Mouse (Mus musculus) midbrain, embryonic 12.5 days (tissue): ENCODE measurements at regions not wholly inside any gene's neighbourhood (a gene's known extent, or its start where the extent isn't known, plus 50 kb on each side); places are given as distances from the start of the nearest gene placed in this dataset.

Experiments used
- ATAC-seq: fragments of 200-750 bp; cut with Nextera tagmentation; 2 replicates; pipeline ENCODE4 v1.8.0; 2017; ENCODE audit warnings: low read depth, moderate TSS enrichment, moderate library complexity; ENCODE audit not compliant: low FRiP score
- H3K27ac ChIP-seq: fragments of 300-500 bp; sonication (generic); replicated peaks from 2 replicates; pipeline ENCODE4 v1.5.1; 2016; ENCODE audit warnings: mild to moderate bottlenecking
- H3K27me3 ChIP-seq: fragments of 300-500 bp; sonication (generic); 2 replicates; pipeline ENCODE4 v1.6.1; 2016; ENCODE audit warnings: mild to moderate bottlenecking
- H3K36me3 ChIP-seq: fragments of 300-500 bp; sonication (generic); 2 replicates; pipeline ENCODE4 v1.6.1; 2016
- H3K4me1 ChIP-seq: fragments of 300-500 bp; sonication (generic); 2 replicates; pipeline ENCODE4 v1.6.1; 2016
- H3K4me2 ChIP-seq: fragments of 300-500 bp; sonication (generic); replicated peaks from 2 replicates; pipeline ENCODE4 v1.6.1; 2016; ENCODE audit warnings: mild to moderate bottlenecking, moderate library complexity
- H3K4me3 ChIP-seq: fragments of 300-500 bp; sonication (generic); 2 replicates; pipeline ENCODE4 v1.5.1; 2016; ENCODE audit warnings: mild to moderate bottlenecking
- H3K9ac ChIP-seq: fragments of 300-500 bp; sonication (generic); replicated peaks from 2 replicates; pipeline ENCODE4 v1.6.1; 2016; ENCODE audit warnings: mild to moderate bottlenecking, moderate library complexity
- H3K9me3 ChIP-seq: fragments of 300-500 bp; sonication (generic); 2 replicates; pipeline ENCODE4 v1.6.1; 2016; ENCODE audit warnings: mild to moderate bottlenecking
- WGBS: fragments of 180-500 bp; shearing (Covaris S2); methylation state at CpG from one replicate; pipeline ENCODE4 v1.1.7; 2016; 5-methylcytosine and 5-hydroxymethylcytosine counted together

DNA sequence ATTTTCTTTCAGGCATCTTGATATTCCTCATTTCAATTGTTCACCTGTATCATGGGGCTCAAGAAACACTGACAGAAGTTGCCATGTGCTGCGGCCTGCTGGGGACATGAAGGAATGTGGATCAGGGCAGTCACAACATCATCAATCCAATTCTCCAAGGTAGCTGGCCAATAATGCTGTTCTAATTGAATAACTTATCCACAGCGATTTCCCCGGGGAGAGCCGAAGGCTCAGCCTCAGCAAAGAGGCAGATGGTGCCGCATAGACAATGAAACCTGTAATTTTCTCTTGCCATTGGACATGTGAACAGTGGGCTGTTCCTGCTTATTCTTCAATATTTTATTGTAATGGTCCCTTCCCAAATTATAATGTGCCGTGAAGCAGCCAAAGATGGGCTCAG is 429.1 kb upstream of the Klf12 start:
- H3K9ac ChIP-seq = no peak overlapping the region
- no peaks in the 10 kb centered on the region for H3K27me3 ChIP-seq
- H3K4me1 ChIP-seq = peaks cover 16% of the 10 kb centered on the region
- no peak overlapping the region for H3K4me2 ChIP-seq
- no peaks in the 10 kb centered on the region for H3K36me3 ChIP-seq
- no peak overlapping the region for H3K4me3 ChIP-seq
- peak; percentile 79 for ATAC-seq
- H3K9me3 ChIP-seq = no peaks in the 10 kb centered on the region
- 45% methylated on average over 6 of the region's 6 CpGs for WGBS
- peak overlapping the region; percentile 81 for H3K27ac ChIP-seq

DNA sequence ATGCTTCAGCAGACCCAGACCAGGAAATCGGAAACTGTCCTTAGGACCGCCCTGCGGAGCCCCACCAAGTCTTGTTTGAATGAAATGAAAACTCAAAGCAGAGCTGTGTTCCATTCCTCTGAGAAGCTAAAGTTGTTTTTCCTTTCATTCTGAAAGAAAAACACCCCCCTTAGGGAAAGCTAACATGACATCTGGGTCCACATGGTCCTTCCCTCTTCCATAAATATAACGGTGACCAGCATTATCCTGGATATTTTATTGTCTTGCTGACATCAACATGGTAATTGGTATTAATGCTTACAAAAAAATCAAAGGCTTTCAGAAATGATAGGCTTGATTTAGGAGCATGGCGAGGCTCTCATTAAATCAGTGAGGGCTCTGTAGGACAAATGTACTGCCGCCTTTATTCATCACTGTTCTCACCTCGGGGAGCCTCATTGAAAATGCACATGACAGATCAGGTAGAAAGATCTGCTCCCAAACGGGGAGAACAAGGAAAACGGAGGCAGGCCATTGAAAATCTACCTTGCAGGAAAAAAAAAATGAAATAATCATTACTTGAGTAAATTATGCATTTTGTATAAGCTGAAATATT is 381.0 kb upstream of the Klf12 start:
- 29% methylated on average over 9 of the region's 9 CpGs for WGBS
- H3K27me3 ChIP-seq = no peaks in the 10 kb centered on the region
- no peak overlapping the region for H3K4me3 ChIP-seq
- no peak overlapping the region for H3K9ac ChIP-seq
- peaks cover 8% of the 10 kb centered on the region for H3K4me1 ChIP-seq
- H3K9me3 ChIP-seq = no peaks in the 10 kb centered on the region
- H3K27ac ChIP-seq = 0 out of 2 replicates have a peak overlapping the region, but pooled peaks have one; percentile 30
- no peak overlapping the region for H3K4me2 ChIP-seq
- H3K36me3 ChIP-seq = no peaks in the 10 kb centered on the region
- ATAC-seq = peak; percentile 41; the same call in 1 of the 2 replicates

DNA sequence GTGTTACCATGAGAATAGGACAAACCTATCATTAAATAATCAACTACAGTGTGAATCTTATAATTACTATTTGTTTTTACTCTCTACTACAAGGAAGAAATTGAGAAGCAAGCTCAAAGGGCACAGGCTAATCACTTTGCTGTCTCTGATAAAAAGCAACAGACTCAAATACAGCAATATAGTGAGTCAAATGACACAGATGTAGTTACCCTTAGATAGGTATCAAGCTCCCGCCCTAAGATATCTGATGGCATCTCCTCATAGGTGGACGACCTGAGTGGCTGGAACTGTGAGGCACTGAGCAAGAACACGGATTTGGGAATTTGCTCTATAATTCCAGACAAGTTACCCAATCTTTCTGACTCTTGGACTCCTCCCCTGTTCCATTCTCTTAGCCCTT is 379.7 kb upstream of the Klf12 start:
- H3K9ac ChIP-seq = no peak overlapping the region
- H3K36me3 ChIP-seq = no peaks in the 10 kb centered on the region
- no peak overlapping the region for H3K4me3 ChIP-seq
- no peak for ATAC-seq
- H3K4me1 ChIP-seq = peaks cover 8% of the 10 kb centered on the region
- no peak overlapping the region for H3K27ac ChIP-seq
- WGBS = 75% methylated on average over 3 of the region's 3 CpGs
- H3K9me3 ChIP-seq = no peaks in the 10 kb centered on the region
- no peaks in the 10 kb centered on the region for H3K27me3 ChIP-seq
- no peak overlapping the region for H3K4me2 ChIP-seq

DNA sequence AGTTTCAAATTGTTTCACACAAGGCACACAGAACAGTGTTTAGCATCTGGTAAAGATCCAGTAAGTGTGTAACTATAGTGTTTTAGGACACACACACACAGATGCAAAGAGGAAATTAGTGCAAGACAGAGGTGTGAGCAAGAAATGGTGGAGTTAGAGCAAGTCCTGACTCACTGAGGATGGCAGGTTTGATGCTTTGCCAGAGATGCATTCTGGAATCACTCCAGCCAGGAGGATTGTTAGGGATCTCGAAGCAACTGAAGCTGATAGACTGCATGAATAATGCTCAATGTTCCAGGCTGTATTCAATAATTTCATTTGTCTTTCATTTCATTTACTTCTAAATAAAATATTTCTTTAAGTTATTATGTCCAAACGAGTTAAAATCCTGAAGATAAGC is 357.6 kb upstream of the Klf12 start:
- no peaks in the 10 kb centered on the region for H3K27me3 ChIP-seq
- H3K9me3 ChIP-seq = no peaks in the 10 kb centered on the region
- H3K4me3 ChIP-seq = no peak overlapping the region
- 78% methylated on average over 2 of the region's 2 CpGs for WGBS
- H3K9ac ChIP-seq = no peak overlapping the region
- H3K36me3 ChIP-seq = no peaks in the 10 kb centered on the region
- no peak for ATAC-seq
- no peak overlapping the region for H3K4me2 ChIP-seq
- H3K27ac ChIP-seq = no peak overlapping the region
- no peaks in the 10 kb centered on the region for H3K4me1 ChIP-seq

DNA sequence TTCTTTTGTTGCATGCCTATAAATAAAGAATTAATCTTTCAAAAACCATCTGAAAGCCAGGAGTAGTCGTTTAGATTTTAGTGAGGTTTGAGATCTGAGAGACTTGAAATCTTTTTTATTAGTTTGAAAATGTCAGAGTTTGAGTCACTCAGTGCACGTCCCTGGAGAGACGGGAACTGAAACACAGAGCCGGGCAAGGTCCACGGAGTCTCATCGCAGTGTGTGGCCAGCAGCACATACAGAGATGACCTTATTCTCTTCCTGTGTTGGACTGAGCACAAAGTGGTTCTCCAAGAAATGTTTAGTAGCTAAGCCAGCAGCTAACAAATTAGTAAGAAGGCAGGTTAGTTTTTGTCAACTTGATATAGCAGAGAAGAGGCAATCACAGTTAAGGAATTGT is 350.0 kb upstream of the Klf12 start:
- Histone ChIP-seq H3K9me3 (no peaks in the 10 kb centered on the region), H3K4me1 (no peaks in the 10 kb centered on the region), H3K9ac (no peak overlapping the region), H3K4me2 (no peak overlapping the region), H3K36me3 (no peaks in the 10 kb centered on the region), H3K27ac (no peak overlapping the region), H3K27me3 (no peaks in the 10 kb centered on the region), H3K4me3 (no peak overlapping the region)
- 52% methylated on average over 6 of the region's 6 CpGs for WGBS
- ATAC-seq = no peak

DNA sequence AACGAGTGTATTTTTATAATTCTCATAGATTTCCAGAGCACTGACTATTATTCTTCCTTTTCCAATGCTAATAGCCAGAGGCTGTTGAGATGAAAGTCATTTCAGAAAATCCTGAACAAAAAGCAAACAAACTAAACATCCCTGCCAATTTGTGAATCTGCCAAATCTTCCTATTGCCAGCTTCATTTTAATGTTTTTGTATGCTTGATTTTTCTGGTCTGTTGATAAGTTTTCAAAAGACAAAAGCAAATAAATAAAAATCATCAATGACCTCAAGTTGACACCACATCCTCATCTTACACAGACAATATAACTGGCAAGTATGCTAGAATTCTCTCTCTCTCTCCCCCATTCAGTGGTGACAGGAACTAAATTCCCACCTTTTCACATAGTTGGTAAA is 347.2 kb upstream of the Klf12 start:
- Histone ChIP-seq H3K9ac (no peak overlapping the region), H3K4me1 (no peaks in the 10 kb centered on the region; the same call in 1 of the 2 replicates)

DNA sequence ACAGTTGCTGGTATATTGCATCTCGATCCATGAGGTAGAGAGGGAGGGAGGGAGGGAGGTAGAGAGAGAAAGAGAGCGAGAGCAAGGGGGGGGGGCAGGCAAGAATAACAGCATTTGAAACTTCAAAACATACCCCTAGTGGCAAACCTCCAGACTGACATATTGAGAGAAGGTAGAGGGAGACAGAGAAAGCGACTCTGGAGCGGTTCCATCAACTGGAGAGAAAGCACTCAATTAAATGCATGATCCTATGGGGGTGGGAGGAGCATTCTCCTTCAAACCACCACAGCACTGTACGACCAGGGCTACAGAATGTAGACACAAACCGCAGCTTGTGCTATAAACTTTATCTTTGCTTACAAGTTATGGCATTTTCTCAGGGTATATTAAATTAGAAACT is 345.7 kb upstream of the Klf12 start:
- Histone ChIP-seq H3K4me1 (no peaks in the 10 kb centered on the region; the same call in 1 of the 2 replicates), H3K4me3 (no peak overlapping the region), H3K36me3 (no peaks in the 10 kb centered on the region), H3K9ac (no peak overlapping the region), H3K9me3 (no peaks in the 10 kb centered on the region), H3K4me2 (no peak overlapping the region), H3K27me3 (no peaks in the 10 kb centered on the region), H3K27ac (no peak overlapping the region)
- WGBS = 65% methylated on average over 6 of the region's 6 CpGs
- ATAC-seq = no peak

More for the DNA sequence above, 347.2 kb upstream of the Klf12 start:
- Histone ChIP-seq H3K27ac (no peak overlapping the region), H3K4me3 (no peak overlapping the region), H3K36me3 (no peaks in the 10 kb centered on the region), H3K4me2 (no peak overlapping the region), H3K9me3 (no peaks in the 10 kb centered on the region), H3K27me3 (no peaks in the 10 kb centered on the region)
- ATAC-seq = no peak
- WGBS = 74% methylated on average over 1 of the region's 1 CpGs

DNA sequence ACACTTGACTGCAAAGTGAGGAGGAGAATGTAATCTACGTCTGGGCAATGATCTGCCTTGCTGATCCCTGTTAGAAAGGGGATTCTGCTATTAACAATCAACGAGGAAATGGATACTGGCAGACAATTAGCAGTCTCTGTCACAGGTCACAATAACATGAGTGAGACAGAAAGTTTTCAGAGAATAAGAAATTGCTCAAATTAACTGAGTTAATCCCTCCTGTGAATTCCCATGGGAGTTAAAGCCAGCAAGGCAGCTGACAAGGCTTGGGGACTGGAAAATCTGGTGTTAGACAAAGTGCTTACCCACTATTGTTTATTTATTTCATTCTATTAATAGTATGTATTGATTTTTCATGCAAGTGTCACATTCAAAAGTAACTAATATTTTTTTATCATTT is 343.0 kb upstream of the Klf12 start:
- H3K4me1 ChIP-seq = no peaks in the 10 kb centered on the region; the same call in 1 of the 2 replicates
- no peaks in the 10 kb centered on the region for H3K27me3 ChIP-seq
- no peak for ATAC-seq
- WGBS = 12% methylated on average over 2 of the region's 2 CpGs
- no peak overlapping the region for H3K4me3 ChIP-seq
- no peak overlapping the region for H3K27ac ChIP-seq
- H3K4me2 ChIP-seq = no peak overlapping the region
- no peak overlapping the region for H3K9ac ChIP-seq
- H3K9me3 ChIP-seq = no peaks in the 10 kb centered on the region
- H3K36me3 ChIP-seq = no peaks in the 10 kb centered on the region

DNA sequence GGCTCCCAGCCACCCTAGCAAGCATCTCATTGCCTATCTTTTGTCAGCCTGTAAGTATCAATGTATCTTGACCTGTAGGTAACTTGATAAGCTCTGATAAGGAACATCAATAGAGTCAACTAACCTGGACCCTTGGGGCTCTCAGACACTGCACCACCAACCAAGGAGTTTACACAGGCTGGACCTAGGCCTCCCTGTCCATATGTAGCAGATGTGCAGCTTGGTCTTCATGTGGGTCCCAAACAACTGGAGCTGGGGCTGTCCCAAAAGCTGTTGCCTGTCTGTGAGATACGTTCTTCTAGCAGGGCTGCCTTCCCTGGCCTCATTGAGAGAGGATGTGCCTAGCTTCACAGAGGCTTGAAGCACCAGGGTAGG is 335.2 kb upstream of the Klf12 start:
- H3K27ac ChIP-seq = peak overlapping the region; percentile 25; the same call in 1 of the 2 replicates
- ATAC-seq = peak; percentile 48
- H3K9me3 ChIP-seq = no peaks in the 10 kb centered on the region
- no peaks in the 10 kb centered on the region for H3K27me3 ChIP-seq
- no peak overlapping the region for H3K9ac ChIP-seq
- H3K36me3 ChIP-seq = no peaks in the 10 kb centered on the region
- no peaks in the 10 kb centered on the region for H3K4me1 ChIP-seq
- H3K4me3 ChIP-seq = no peak overlapping the region
- 77% methylated on average over 1 of the region's 1 CpGs for WGBS
- H3K4me2 ChIP-seq = no peak overlapping the region

DNA sequence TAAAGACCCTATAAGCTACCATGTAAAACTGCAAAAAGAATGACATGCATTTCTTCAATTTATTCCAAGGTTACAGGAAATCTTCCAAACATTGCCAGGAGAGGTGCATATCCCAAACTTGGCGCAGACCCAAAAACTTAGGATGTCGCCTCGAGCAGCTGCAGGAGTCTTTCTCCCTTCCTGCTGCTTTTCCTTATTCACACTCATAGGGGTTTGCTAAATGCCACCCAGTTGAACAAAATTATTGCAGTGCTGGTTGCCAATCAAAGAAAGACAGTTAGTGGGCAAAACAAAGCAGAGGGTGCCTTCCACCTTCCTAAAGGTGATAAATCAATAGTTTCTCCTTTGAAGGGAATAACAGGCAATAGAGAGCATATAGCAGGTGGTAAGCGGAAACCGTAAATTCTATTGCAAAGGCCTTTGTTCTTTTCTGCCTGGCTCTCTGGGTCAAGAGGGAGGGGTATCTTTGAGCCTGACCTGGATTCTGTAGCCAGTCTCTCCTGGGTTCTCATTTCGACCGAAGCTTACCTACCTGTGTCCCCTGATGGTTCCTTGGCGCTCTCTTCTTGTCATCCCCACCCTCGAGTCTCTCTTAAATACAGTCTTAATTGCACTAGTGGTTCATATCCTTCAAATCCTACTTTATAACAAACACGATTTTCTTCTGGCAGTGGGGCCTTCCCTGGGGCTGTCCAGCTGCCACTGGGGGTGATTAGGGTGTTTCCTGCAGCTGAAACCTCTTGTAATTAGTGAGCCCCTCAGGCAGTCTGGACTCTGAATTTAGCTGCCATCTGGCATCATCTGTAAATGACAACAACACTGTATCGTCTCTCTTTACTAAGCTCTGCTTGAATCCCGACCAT is 334.5 kb upstream of the Klf12 start:
- no peak overlapping the region for H3K4me3 ChIP-seq
- no peaks in the 10 kb centered on the region for H3K4me1 ChIP-seq
- peak; percentile 79 for ATAC-seq
- H3K27me3 ChIP-seq = no peaks in the 10 kb centered on the region
- H3K4me2 ChIP-seq = no peak overlapping the region
- peak overlapping the region; percentile 25; the same call in 1 of the 2 replicates for H3K27ac ChIP-seq
- 68% methylated on average over 12 of the region's 12 CpGs for WGBS
- H3K9ac ChIP-seq = no peak overlapping the region
- H3K36me3 ChIP-seq = no peaks in the 10 kb centered on the region
- H3K9me3 ChIP-seq = no peaks in the 10 kb centered on the region

DNA sequence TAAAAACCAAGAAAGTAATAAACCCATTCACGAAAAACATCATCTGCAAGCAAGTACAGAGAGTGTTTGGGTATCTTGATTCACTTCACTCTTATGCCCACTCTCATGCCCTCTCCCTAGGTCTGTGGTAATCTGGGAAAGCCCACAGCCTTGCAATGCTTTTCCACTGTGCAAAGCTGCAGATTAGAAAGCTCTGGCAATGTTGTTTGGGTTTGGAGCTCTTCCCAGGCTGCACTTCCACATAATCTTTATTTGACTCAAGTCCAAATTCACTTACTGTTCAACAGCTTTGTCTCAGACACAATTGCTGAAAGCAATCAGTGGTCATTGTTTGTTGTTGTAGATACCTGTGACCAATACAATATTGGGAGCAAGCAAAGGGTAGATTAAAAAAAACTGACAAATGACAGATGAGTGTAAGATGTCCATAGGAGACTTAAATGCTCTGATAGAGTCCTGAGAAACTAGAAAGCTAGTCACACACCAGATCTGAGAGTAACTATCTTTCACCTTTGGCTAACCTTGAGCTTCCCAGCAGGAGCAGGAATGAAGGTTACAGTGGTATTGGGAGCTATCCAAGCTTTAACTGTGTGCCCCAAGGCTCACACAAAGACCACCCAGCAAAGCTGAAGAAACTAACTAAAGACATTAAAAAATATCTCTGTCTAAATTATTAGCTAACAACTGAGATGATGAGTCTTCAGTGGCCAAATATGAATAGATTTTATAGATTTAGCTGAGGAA is 325.7 kb upstream of the Klf12 start:
- Histone ChIP-seq H3K9ac (no peak overlapping the region), H3K9me3 (no peaks in the 10 kb centered on the region)

DNA sequence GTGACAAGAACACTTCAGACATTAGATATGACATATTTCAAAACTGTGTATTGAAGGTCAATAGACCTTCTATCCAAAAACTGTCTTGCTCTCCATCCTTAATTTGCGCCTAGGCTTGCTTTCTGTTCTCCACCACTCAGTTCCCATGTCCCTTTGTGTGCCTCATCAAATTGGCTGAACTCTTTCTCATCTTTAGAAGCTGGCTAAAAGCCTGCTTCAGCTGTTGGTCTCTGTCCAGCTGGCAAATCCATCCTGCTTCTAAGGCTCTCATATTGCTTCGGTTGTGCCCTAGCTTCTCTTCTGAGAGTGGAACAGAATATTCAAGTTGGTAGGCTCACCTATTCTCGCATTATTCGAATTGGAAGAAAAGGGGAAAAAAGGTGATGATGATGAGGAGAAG is 322.6 kb upstream of the Klf12 start:
- ATAC-seq = no peak

More for the DNA sequence above, 325.7 kb upstream of the Klf12 start:
- no peak for ATAC-seq
- H3K4me2 ChIP-seq = no peak overlapping the region
- no peak overlapping the region for H3K27ac ChIP-seq
- 92% methylated on average over 1 of the region's 1 CpGs for WGBS
- no peaks in the 10 kb centered on the region for H3K4me1 ChIP-seq
- H3K4me3 ChIP-seq = no peak overlapping the region
- no peaks in the 10 kb centered on the region for H3K27me3 ChIP-seq
- H3K36me3 ChIP-seq = no peaks in the 10 kb centered on the region

More for the DNA sequence above, 322.6 kb upstream of the Klf12 start:
- Histone ChIP-seq H3K27ac (no peak overlapping the region), H3K4me3 (no peak overlapping the region), H3K9ac (no peak overlapping the region), H3K27me3 (no peaks in the 10 kb centered on the region), H3K9me3 (no peaks in the 10 kb centered on the region), H3K36me3 (no peaks in the 10 kb centered on the region), H3K4me2 (no peak overlapping the region), H3K4me1 (no peaks in the 10 kb centered on the region)
- WGBS = 89% methylated on average over 4 of the region's 4 CpGs
